Mouse (Mus musculus): ENCODE results near the gene Trpm3.

DNA sequence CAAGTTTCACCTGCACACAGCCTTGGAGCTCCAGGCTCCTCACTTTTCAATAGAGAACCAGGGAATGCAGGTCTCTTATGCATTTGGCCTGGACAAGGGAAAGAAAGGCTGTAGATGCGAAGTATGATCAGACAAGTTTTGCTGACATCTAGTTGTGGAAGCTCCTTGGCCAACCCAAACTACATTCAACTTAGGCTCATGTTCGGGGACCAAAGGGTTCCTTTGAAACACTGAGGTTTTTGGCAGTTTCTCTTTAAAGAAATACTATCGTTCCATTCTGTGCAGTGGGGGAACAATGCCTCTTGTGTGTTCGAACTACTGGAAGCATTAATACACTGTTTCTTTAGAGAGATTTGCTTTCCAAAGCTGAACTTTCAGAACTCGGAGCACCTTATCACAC lies 553.1 kb downstream of the Trpm3 start:
- TF ChIP-seq CTCF (IDR thresholded peaks at IDR 0.05; ENCODE audit: low read depth, low read length): no peak
- TF ChIP-seq POLR2A (IDR thresholded peaks at IDR 0.05; ENCODE audit: extremely low read depth, insufficient read depth, low read length): no peak

Data from liver, adult 2 months (tissue).